Mouse (Mus musculus) G1E-ER4 (cell line): ENCODE measurements around the gene Rbm44. TPM values are rescaled to one million over a fixed set of nuclear protein-coding genes. Genes with fewer than 3 reads are reported as not detected.

ENCODE experiments used
- GATA1 ChIP-seq: IDR thresholded peaks from one replicate; pipeline ENCODE4 v1.8.0; 2012; ENCODE audit warnings: low read length, inconsistent platforms
- polyA plus RNA-seq: library from polyadenylated mRNA; stranded (reverse); fragments of >175 nt; gene quantifications from 2 replicates; pipeline ENCODE4 v1.2.3, GENCODE M21; 2012

Rbm44 gene
- not detected in 2 replicates for polyA plus RNA-seq

GRCm38 (mm10) chr1:91144813-91145212 lies at the start of gene Rbm44:
TSS of gene Rbm44 (plus strand) at chr1:91145089.
- TF ChIP-seq GATA1: no peak

- no peak for TF ChIP-seq GATA1
These were observed 49.6 kb upstream of the Rbm44 start for GRCm38 (mm10) chr1:91095258-91095657.

- TF ChIP-seq GATA1: no peak
These were observed 49.0 kb upstream of the Rbm44 start for GRCm38 (mm10) chr1:91095853-91096252.

GRCm38 (mm10) chr1:91096490-91096889 lies 48.4 kb upstream of the Rbm44 start:
- no peak for TF ChIP-seq GATA1

GRCm38 (mm10) chr1:91097283-91097834 lies 47.5 kb upstream of the Rbm44 start:
- TF ChIP-seq GATA1: no peak

GRCm38 (mm10) chr1:91098887-91099286 lies 46.0 kb upstream of the Rbm44 start:
- TF ChIP-seq GATA1: no peak

GRCm38 (mm10) chr1:91101709-91102440 lies 43.0 kb upstream of the Rbm44 start:
- TF ChIP-seq GATA1: no peak

GRCm38 (mm10) chr1:91103366-91103983 lies 41.4 kb upstream of the Rbm44 start:
- no peak for TF ChIP-seq GATA1

GRCm38 (mm10) chr1:91107548-91107947 lies 37.3 kb upstream of the Rbm44 start:
- TF ChIP-seq GATA1: no peak

- no peak for TF ChIP-seq GATA1
These were observed 35.6 kb upstream of the Rbm44 start for GRCm38 (mm10) chr1:91109302-91109701.

GRCm38 (mm10) chr1:91112171-91112570 lies 32.7 kb upstream of the Rbm44 start:
- TF ChIP-seq GATA1: no peak

- no peak for TF ChIP-seq GATA1
These were observed 32.3 kb upstream of the Rbm44 start for GRCm38 (mm10) chr1:91112606-91113005.

- TF ChIP-seq GATA1: no peak
These were observed 22.8 kb upstream of the Rbm44 start for GRCm38 (mm10) chr1:91122121-91122520.

GRCm38 (mm10) chr1:91123004-91123403 lies 21.9 kb upstream of the Rbm44 start:
- no peak for TF ChIP-seq GATA1

GRCm38 (mm10) chr1:91123466-91123865 lies 21.4 kb upstream of the Rbm44 start:
- TF ChIP-seq GATA1: no peak

- TF ChIP-seq GATA1: no peak
These were observed 16.0 kb upstream of the Rbm44 start for GRCm38 (mm10) chr1:91128849-91129248.

- TF ChIP-seq GATA1: no peak
These were observed 7.9 kb upstream of the Rbm44 start for GRCm38 (mm10) chr1:91137036-91137435.

GRCm38 (mm10) chr1:91151509-91151908 lies 6.6 kb downstream of the Rbm44 start:
- no peak for TF ChIP-seq GATA1
